Mouse (Mus musculus): ENCODE results near the gene Atp10a. TPM values are rescaled to one million over a fixed set of nuclear protein-coding genes. Genes with fewer than 3 reads are reported as not detected.

Atp10a gene
- polyA plus RNA-seq, 1 experiment: 1.9 TPM

GRCm38 (mm10) chr7:58740196-58740595, 84.2 kb downstream of the Atp10a start:
- Histone ChIP-seq H3K4me1 (ENCODE audit: control insufficient read depth, insufficient read depth, insufficient read length, low read length) (no peaks in the 10 kb centered on the region), H3K4me3 (ENCODE audit: low read depth, low read length) (no peak overlapping the region), H3K27me3 (ENCODE audit: control insufficient read depth, insufficient read depth, low read length) (no peaks in the 10 kb centered on the region), H3K36me3 (ENCODE audit: control insufficient read depth, insufficient read depth, low read length) (no peaks in the 10 kb centered on the region), H3K27ac (ENCODE audit: insufficient read depth, low read depth, low read length) (no peak overlapping the region)
- WGBS: 91% methylated on average over 13 of the region's 13 CpGs
- TF ChIP-seq POLR2A (IDR thresholded peaks at IDR 0.05; ENCODE audit: low read depth, low read length): no peak
- TF ChIP-seq CTCF (IDR thresholded peaks at IDR 0.05; ENCODE audit: extremely low read depth, insufficient read length, insufficient replicate concordance, low read depth, low read length): no peak

DNA sequence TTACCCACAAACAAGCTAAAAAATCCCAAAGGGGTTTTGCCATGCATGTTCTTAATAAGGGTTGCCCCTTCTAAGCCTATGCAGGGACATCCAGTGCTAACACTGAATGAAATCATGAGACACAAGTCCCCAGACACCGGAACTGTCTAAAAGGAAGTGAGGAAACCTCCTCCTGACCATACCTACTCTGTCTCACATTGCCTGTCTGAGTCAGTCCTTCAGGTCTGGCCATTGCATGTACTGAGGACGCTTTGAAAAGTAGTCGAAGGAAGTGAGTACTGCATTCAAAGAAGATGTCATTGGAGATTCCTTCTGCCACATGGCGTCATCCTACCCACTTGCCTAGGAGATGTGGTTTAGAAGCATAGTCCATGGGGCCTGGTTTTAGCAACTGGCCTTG, 84.9 kb downstream of the Atp10a start:
- Histone ChIP-seq H3K4me1 (ENCODE audit: control insufficient read depth, insufficient read depth, insufficient read length, low read length) (no peaks in the 10 kb centered on the region), H3K4me3 (ENCODE audit: low read depth, low read length) (no peak overlapping the region), H3K27ac (ENCODE audit: insufficient read depth, low read depth, low read length) (no peak overlapping the region), H3K27me3 (ENCODE audit: control insufficient read depth, insufficient read depth, low read length) (no peaks in the 10 kb centered on the region), H3K36me3 (ENCODE audit: control insufficient read depth, insufficient read depth, low read length) (no peaks in the 10 kb centered on the region)
- 83% methylated on average over 4 of the region's 4 CpGs for WGBS
- TF ChIP-seq CTCF (IDR thresholded peaks at IDR 0.05; ENCODE audit: extremely low read depth, insufficient read length, insufficient replicate concordance, low read depth, low read length): no peak
- TF ChIP-seq POLR2A (IDR thresholded peaks at IDR 0.05; ENCODE audit: low read depth, low read length): no peak

DNA sequence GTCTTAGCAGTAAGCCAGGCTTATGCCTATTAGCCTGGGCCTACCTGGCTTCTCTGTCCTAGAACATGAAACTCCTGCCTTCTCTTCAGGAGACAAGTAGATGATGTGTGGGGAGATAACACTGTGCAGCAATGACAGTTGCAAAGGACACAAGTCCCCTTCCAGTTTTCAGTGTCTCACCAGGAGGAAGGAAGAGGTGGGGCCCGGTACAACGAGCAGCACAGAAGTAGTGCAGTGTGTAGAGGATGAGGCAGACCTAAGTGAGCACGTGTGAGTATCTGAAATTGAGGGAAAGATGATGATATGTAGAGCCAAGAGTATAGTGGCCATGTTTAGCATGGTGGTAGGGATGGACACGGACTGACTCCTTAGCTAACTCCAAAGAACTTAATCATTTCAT, 86.0 kb downstream of the Atp10a start:
- WGBS: 53% methylated on average over 4 of the region's 4 CpGs
- no peak overlapping the region for H3K4me3 ChIP-seq (ENCODE audit: low read depth, low read length)
- no peak for TF ChIP-seq POLR2A (IDR thresholded peaks at IDR 0.05; ENCODE audit: low read depth, low read length)
- TF ChIP-seq CTCF (IDR thresholded peaks at IDR 0.05; ENCODE audit: extremely low read depth, insufficient read length, insufficient replicate concordance, low read depth, low read length): no peak

GRCm38 (mm10) chr7:58742648-58743047, 86.7 kb downstream of the Atp10a start:
- 52% methylated on average over 1 of the region's 1 CpGs for WGBS
- H3K36me3 ChIP-seq (ENCODE audit: control insufficient read depth, insufficient read depth, low read length): no peaks in the 10 kb centered on the region
- H3K27me3 ChIP-seq (ENCODE audit: control insufficient read depth, insufficient read depth, low read length): no peaks in the 10 kb centered on the region
- H3K27ac ChIP-seq (ENCODE audit: insufficient read depth, low read depth, low read length): no peak overlapping the region
- H3K4me1 ChIP-seq (ENCODE audit: control insufficient read depth, insufficient read depth, insufficient read length, low read length): no peaks in the 10 kb centered on the region
- TF ChIP-seq CTCF (IDR thresholded peaks at IDR 0.05; ENCODE audit: extremely low read depth, insufficient read length, insufficient replicate concordance, low read depth, low read length): no peak
- TF ChIP-seq POLR2A (IDR thresholded peaks at IDR 0.05; ENCODE audit: low read depth, low read length): no peak
- no peak overlapping the region for H3K4me3 ChIP-seq (ENCODE audit: low read depth, low read length)

More for the DNA sequence above, 86.0 kb downstream of the Atp10a start:
- Histone ChIP-seq H3K27ac (ENCODE audit: insufficient read depth, low read depth, low read length) (no peak overlapping the region), H3K4me1 (ENCODE audit: control insufficient read depth, insufficient read depth, insufficient read length, low read length) (no peaks in the 10 kb centered on the region), H3K27me3 (ENCODE audit: control insufficient read depth, insufficient read depth, low read length) (no peaks in the 10 kb centered on the region), H3K36me3 (ENCODE audit: control insufficient read depth, insufficient read depth, low read length) (no peaks in the 10 kb centered on the region)

DNA sequence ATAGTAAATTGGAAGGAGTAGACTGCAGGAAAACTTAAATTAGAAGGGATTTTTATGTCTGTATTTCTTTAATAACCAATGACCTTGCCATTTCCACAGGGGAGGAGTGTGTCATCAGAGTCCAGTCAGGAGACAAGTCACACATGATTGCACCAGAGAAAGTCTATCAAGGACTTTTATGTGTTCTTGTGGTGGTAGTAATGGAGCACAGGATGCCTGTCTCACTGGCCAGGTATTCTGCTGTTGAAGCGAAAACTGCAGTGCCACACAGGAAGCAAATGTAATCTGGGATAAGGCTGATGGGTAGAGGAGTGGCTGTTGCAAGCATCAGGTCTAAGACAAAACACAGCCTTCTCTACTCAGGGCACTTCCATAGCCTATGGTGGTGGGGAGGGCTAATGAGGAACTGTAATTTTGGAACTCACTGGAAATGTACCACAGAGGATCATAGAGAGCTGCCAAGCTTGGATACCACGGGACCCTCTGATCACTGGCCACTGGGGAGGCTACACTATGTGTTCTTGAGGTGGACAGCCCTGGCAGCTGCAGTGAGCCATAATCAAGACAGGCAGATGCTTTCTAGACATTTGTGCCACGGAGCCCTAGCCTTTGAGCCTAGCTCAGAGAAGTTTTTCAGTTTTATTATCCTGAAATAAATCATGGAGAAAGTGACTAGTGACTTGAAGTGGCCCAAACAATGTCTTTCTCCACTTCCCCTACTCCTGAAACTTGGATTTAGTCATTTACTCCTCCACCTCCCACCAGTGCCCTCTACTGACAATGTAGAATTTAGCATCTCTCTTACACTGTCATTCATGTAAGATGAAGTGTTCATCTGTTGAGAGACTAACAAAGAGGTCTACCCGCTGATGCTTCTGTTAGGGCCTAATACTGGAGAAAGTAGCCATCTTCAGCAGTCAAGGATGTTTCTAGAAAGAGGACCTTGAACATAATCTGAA, 87.7 kb downstream of the Atp10a start:
- Histone ChIP-seq H3K27me3 (ENCODE audit: control insufficient read depth, insufficient read depth, low read length) (no peaks in the 10 kb centered on the region), H3K4me3 (ENCODE audit: low read depth, low read length) (no peak overlapping the region), H3K27ac (ENCODE audit: insufficient read depth, low read depth, low read length) (no peak overlapping the region), H3K4me1 (ENCODE audit: control insufficient read depth, insufficient read depth, insufficient read length, low read length) (no peaks in the 10 kb centered on the region), H3K36me3 (ENCODE audit: control insufficient read depth, insufficient read depth, low read length) (no peaks in the 10 kb centered on the region)
- 62% methylated on average over 4 of the region's 4 CpGs for WGBS
- no peak for TF ChIP-seq POLR2A (IDR thresholded peaks at IDR 0.05; ENCODE audit: low read depth, low read length)
- TF ChIP-seq CTCF (IDR thresholded peaks at IDR 0.05; ENCODE audit: extremely low read depth, insufficient read length, insufficient replicate concordance, low read depth, low read length): no peak

DNA sequence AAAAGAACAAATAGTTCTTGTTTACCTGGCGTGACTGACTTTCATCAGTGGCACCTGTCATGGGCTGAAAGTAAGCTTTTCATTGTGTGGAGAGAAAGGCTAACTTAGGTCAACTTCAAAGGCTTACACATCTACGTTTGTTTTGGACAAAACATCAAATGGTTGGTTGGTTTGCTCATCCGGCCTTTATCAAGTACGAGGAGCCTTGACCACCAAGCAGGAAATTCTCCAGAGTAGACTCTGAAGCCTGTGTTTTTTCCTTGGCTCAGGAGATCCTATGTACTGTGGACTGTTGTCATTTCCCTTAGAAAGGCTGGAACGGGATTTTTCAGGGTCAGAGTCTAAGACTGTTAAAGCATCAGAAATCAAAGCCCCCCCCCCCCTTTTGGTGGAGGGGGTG, 90.9 kb downstream of the Atp10a start:
- Histone ChIP-seq H3K4me1 (ENCODE audit: control insufficient read depth, insufficient read depth, insufficient read length, low read length) (no peaks in the 10 kb centered on the region), H3K27ac (ENCODE audit: insufficient read depth, low read depth, low read length) (no peak overlapping the region), H3K4me3 (ENCODE audit: low read depth, low read length) (no peak overlapping the region), H3K27me3 (ENCODE audit: control insufficient read depth, insufficient read depth, low read length) (no peaks in the 10 kb centered on the region), H3K36me3 (ENCODE audit: control insufficient read depth, insufficient read depth, low read length) (no peaks in the 10 kb centered on the region)
- TF ChIP-seq CTCF (IDR thresholded peaks at IDR 0.05; ENCODE audit: extremely low read depth, insufficient read length, insufficient replicate concordance, low read depth, low read length): no peak
- whole genome bisulfite sequencing: 37% methylated on average over 5 of the region's 5 CpGs

DNA sequence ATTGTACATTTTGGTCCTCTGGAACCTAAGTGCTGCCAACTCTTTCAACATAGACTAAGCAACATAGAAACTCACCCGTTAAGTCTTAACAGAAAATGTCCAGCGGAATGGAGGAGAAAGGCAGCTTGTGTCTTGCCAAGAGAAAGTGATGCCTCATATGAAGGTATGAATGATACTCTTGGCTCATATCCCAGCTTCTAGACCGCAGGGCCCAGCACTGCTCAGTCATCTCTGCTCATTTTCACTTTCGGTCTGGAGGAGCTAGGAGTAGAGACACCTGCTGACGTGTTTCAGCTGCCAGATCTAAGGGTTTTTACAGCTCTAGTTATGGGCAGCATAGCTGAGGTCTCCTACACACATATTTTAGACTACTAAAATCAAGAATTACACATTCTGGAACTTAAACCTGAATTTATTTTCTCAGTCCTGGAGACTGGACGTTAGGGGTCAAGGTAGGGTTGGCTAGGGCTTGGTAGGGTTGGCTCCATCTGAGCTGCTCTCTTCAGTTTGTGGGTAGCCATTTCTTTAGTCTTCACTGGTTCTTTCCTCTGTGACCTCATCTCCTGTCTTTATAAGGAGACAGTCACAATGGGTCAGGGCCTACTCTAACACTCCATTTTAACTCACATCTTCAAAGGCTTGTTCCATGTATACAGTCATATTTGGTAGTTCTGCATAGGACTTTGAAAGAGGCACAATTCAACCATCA, 94.1 kb downstream of the Atp10a start:
- TF ChIP-seq POLR2A (IDR thresholded peaks at IDR 0.05; ENCODE audit: low read depth, low read length) (no peak), CTCF (IDR thresholded peaks at IDR 0.05; ENCODE audit: extremely low read depth, insufficient read length, insufficient replicate concordance, low read depth, low read length) (no peak)
- no peak overlapping the region for H3K4me3 ChIP-seq (ENCODE audit: low read depth, low read length)
- 68% methylated on average over 6 of the region's 6 CpGs for WGBS
- peak overlapping the region; percentile 39 for H3K27ac ChIP-seq (ENCODE audit: insufficient read depth, low read depth, low read length)
- no peaks in the 10 kb centered on the region for H3K4me1 ChIP-seq (ENCODE audit: control insufficient read depth, insufficient read depth, insufficient read length, low read length)
- H3K27me3 ChIP-seq (ENCODE audit: control insufficient read depth, insufficient read depth, low read length): no peaks in the 10 kb centered on the region
- H3K36me3 ChIP-seq (ENCODE audit: control insufficient read depth, insufficient read depth, low read length): no peaks in the 10 kb centered on the region
